Mouse (Mus musculus) intestine, embryonic 15.5 days (tissue): Measurements from ENCODE around the gene Cmtm1. TPM values are rescaled to one million over a fixed set of nuclear protein-coding genes. Genes with fewer than 3 reads are reported as not detected.
"Not testable (repeated sequence)": the region's sequence is repeated elsewhere in the genome, so short reads cannot be mapped to it uniquely, and the experiment has no call there.

Source experiments
- ATAC-seq: fragments of 200-750 bp; cut with Nextera tagmentation; 2 replicates; pipeline ENCODE4 v1.8.0; 2017; ENCODE audit warnings: moderate TSS enrichment, moderate library complexity
- H3K27ac ChIP-seq: fragments of 300-500 bp; sonication (generic); 2 replicates; pipeline ENCODE4 v1.5.1; 2015; ENCODE audit warnings: mild to moderate bottlenecking, inconsistent platforms
- H3K27me3 ChIP-seq: fragments of 300-500 bp; sonication (generic); replicated peaks from 2 replicates; pipeline ENCODE4 v1.6.1; 2015; ENCODE audit warnings: inconsistent platforms
- H3K36me3 ChIP-seq: fragments of 300-500 bp; sonication (generic); 2 replicates; pipeline ENCODE4 v1.6.1; 2015; ENCODE audit warnings: inconsistent platforms
- H3K4me1 ChIP-seq: fragments of 300-500 bp; sonication (generic); replicated peaks from 2 replicates; pipeline ENCODE4 v1.6.1; 2015; ENCODE audit warnings: inconsistent platforms
- H3K4me2 ChIP-seq: fragments of 300-500 bp; sonication (generic); replicated peaks from 2 replicates; pipeline ENCODE4 v1.6.1; 2015; ENCODE audit warnings: mild to moderate bottlenecking, inconsistent platforms
- H3K4me3 ChIP-seq: fragments of 300-500 bp; sonication (generic); replicated peaks from 2 replicates; pipeline ENCODE4 v1.5.1; 2015; ENCODE audit warnings: inconsistent platforms
- H3K9ac ChIP-seq: fragments of 300-500 bp; sonication (generic); 2 replicates; pipeline ENCODE4 v1.6.1; 2015; ENCODE audit warnings: inconsistent platforms
- H3K9me3 ChIP-seq: fragments of 300-500 bp; sonication (generic); 2 replicates; pipeline ENCODE4 v1.6.1; 2016; ENCODE audit warnings: inconsistent platforms
- WGBS: fragments of 180-500 bp; shearing (Covaris S2); methylation state at CpG from one replicate; pipeline ENCODE4 v1.1.7; 2015; 5-methylcytosine and 5-hydroxymethylcytosine counted together
- polyA plus RNA-seq: library from polyadenylated mRNA; unstranded; fragments of >200 nt; fragmentation: Nextera tagmentation; extraction: Ambion mirVana; gene quantifications from 2 replicates; pipeline ENCODE4 v1.2.1, GENCODE M21; 2015

Gene Cmtm1
- polyA plus RNA-seq, 1 experiment from 2014 or later, result not detected

- ATAC-seq, result peak; percentile 81
- H3K4me3 ChIP-seq, result peak overlapping the region; percentile 76
- no peaks in the 10 kb centered on the region for H3K9me3 ChIP-seq
- H3K36me3 ChIP-seq, result 0 out of 2 replicates have a peak, but pooled peaks cover 2% of the 10 kb centered on the region
- under 1% methylated on average over 47 of the region's 54 CpGs for WGBS
- peak overlapping the region; percentile 89 for H3K9ac ChIP-seq
- no peaks in the 10 kb centered on the region for H3K27me3 ChIP-seq
- H3K27ac ChIP-seq, result peak overlapping the region; percentile 91
- peak overlapping the region; percentile 66 for H3K4me2 ChIP-seq
- peaks cover 19% of the 10 kb centered on the region for H3K4me1 ChIP-seq
Observed at GRCm38 (mm10) chr8:104340233-104341105, 30.5 kb upstream of the Cmtm1 start.

- peak overlapping the region; percentile 66 for H3K4me2 ChIP-seq
- no peaks in the 10 kb centered on the region for H3K27me3 ChIP-seq
- peak overlapping the region; percentile 89 for H3K9ac ChIP-seq
- H3K9me3 ChIP-seq, result no peaks in the 10 kb centered on the region
- no peaks in the 10 kb centered on the region for H3K36me3 ChIP-seq
- ATAC-seq, result no peak
- H3K4me3 ChIP-seq, result peak overlapping the region; percentile 76
- H3K27ac ChIP-seq, result peak overlapping the region; percentile 91
- peaks cover 19% of the 10 kb centered on the region for H3K4me1 ChIP-seq
- WGBS, result 2% methylated on average over 6 of the region's 6 CpGs
Observed at GRCm38 (mm10) chr8:104339983-104340232, 30.0 kb upstream of the Cmtm1 start.

GRCm38 (mm10) chr8:104339229-104339982 lies 29.5 kb upstream of the Cmtm1 start, which contains the start of gene Cmtm3:
Gene Cmtm3 (plus strand): TSS chr8:104339410.
- no peaks in the 10 kb centered on the region for H3K36me3 ChIP-seq
- H3K9ac ChIP-seq, result peak within 1 kb of the TSS; percentile 89
- H3K4me3 ChIP-seq, result peak within 1 kb of the TSS; percentile 76
- peak within 1 kb of the TSS; percentile 91 for H3K27ac ChIP-seq
- no peaks in the 10 kb centered on the region for H3K9me3 ChIP-seq
- H3K27me3 ChIP-seq, result no peaks in the 10 kb centered on the region
- H3K4me2 ChIP-seq, result peak within 1 kb of the TSS; percentile 66
- WGBS, result 17% methylated on average over 18 of the region's 18 CpGs
- ATAC-seq, result no peak
- peaks cover 19% of the 10 kb centered on the region for H3K4me1 ChIP-seq

GRCm38 (mm10) chr8:104337890-104338289 lies 27.9 kb upstream of the Cmtm1 start:
- no peak for ATAC-seq
- H3K9ac ChIP-seq, result no peak overlapping the region
- no peaks in the 10 kb centered on the region for H3K9me3 ChIP-seq
- H3K27me3 ChIP-seq, result no peaks in the 10 kb centered on the region
- peaks cover 11% of the 10 kb centered on the region for H3K4me1 ChIP-seq
- WGBS, result 63% methylated on average over 3 of the region's 3 CpGs
- H3K36me3 ChIP-seq, result no peaks in the 10 kb centered on the region
- H3K4me2 ChIP-seq, result no peak overlapping the region
- no peak overlapping the region for H3K27ac ChIP-seq
- no peak overlapping the region for H3K4me3 ChIP-seq

GRCm38 (mm10) chr8:104336806-104337205 lies 26.9 kb upstream of the Cmtm1 start:
- Histone ChIP-seq H3K9ac (no peak overlapping the region), H3K4me2 (no peak overlapping the region), H3K27ac (no peak overlapping the region), H3K36me3 (no peaks in the 10 kb centered on the region), H3K4me1 (peaks cover 9% of the 10 kb centered on the region), H3K27me3 (no peaks in the 10 kb centered on the region), H3K9me3 (no peaks in the 10 kb centered on the region), H3K4me3 (no peak overlapping the region)
- no peak for ATAC-seq
- 84% methylated on average over 1 of the region's 1 CpGs for WGBS

GRCm38 (mm10) chr8:104334196-104334595 lies 24.3 kb upstream of the Cmtm1 start:
- WGBS, result 74% methylated on average over 1 of the region's 1 CpGs
- H3K36me3 ChIP-seq, result no peaks in the 10 kb centered on the region
- H3K27ac ChIP-seq, result no peak overlapping the region
- no peaks in the 10 kb centered on the region for H3K9me3 ChIP-seq
- no peaks in the 10 kb centered on the region for H3K27me3 ChIP-seq
- ATAC-seq, result no peak
- no peak overlapping the region for H3K4me3 ChIP-seq
- no peak overlapping the region for H3K4me2 ChIP-seq
- peaks cover under 1% of the 10 kb centered on the region; the same call in 1 of the 2 replicates for H3K4me1 ChIP-seq
- H3K9ac ChIP-seq, result no peak overlapping the region

- WGBS, result 62% methylated on average over 5 of the region's 5 CpGs
- Histone ChIP-seq H3K9ac (no peak overlapping the region), H3K4me1 (no peaks in the 10 kb centered on the region), H3K9me3 (no peaks in the 10 kb centered on the region), H3K36me3 (no peaks in the 10 kb centered on the region), H3K27me3 (no peaks in the 10 kb centered on the region), H3K4me3 (no peak overlapping the region), H3K4me2 (no peak overlapping the region), H3K27ac (no peak overlapping the region)
- ATAC-seq, result no peak
Observed at GRCm38 (mm10) chr8:104333786-104334185, 23.8 kb upstream of the Cmtm1 start.

GRCm38 (mm10) chr8:104332665-104333631 lies 23.0 kb upstream of the Cmtm1 start:
- no peak for ATAC-seq
- 81% methylated on average over 5 of the region's 5 CpGs for WGBS
- no peak overlapping the region for H3K4me2 ChIP-seq
- H3K9me3 ChIP-seq, result no peaks in the 10 kb centered on the region
- no peak overlapping the region for H3K4me3 ChIP-seq
- no peak overlapping the region for H3K27ac ChIP-seq
- H3K27me3 ChIP-seq, result no peaks in the 10 kb centered on the region
- no peaks in the 10 kb centered on the region for H3K36me3 ChIP-seq
- no peak overlapping the region for H3K9ac ChIP-seq
- no peaks in the 10 kb centered on the region for H3K4me1 ChIP-seq

- not testable (repeated sequence) for H3K27me3 ChIP-seq, ATAC-seq, H3K36me3 ChIP-seq, H3K4me1 ChIP-seq, H3K9ac ChIP-seq, H3K27ac ChIP-seq, H3K4me2 ChIP-seq, H3K9me3 ChIP-seq, H3K4me3 ChIP-seq
- 90% methylated on average over 12 of the region's 12 CpGs for WGBS
Observed at GRCm38 (mm10) chr8:104321930-104322329, 12.0 kb upstream of the Cmtm1 start, which contains the start of gene Cmtm2b. Gene Cmtm2b (plus strand): TSS chr8:104322230.

- not testable (repeated sequence) for H3K9ac ChIP-seq, ATAC-seq, H3K4me3 ChIP-seq, H3K27ac ChIP-seq, H3K4me2 ChIP-seq, H3K4me1 ChIP-seq, H3K27me3 ChIP-seq, H3K9me3 ChIP-seq, H3K36me3 ChIP-seq
- 73% methylated on average over 11 of the region's 11 CpGs for WGBS
Observed at GRCm38 (mm10) chr8:104321267-104321666, 11.3 kb upstream of the Cmtm1 start, which contains the start of gene Gm11020. Gene Gm11020 (plus strand): TSS chr8:104321567.

GRCm38 (mm10) chr8:104313311-104313710 lies 3.4 kb upstream of the Cmtm1 start:
- 61% methylated on average over 4 of the region's 4 CpGs for WGBS
- no peak overlapping the region for H3K4me2 ChIP-seq
- no peaks in the 10 kb centered on the region for H3K27me3 ChIP-seq
- no peaks in the 10 kb centered on the region for H3K9me3 ChIP-seq
- ATAC-seq, result no peak
- no peak overlapping the region for H3K9ac ChIP-seq
- no peak overlapping the region for H3K4me3 ChIP-seq
- H3K36me3 ChIP-seq, result no peaks in the 10 kb centered on the region
- H3K4me1 ChIP-seq, result no peaks in the 10 kb centered on the region
- no peak overlapping the region for H3K27ac ChIP-seq

GRCm38 (mm10) chr8:104312023-104312422 lies 2.1 kb upstream of the Cmtm1 start:
- 82% methylated on average over 3 of the region's 3 CpGs for WGBS
- H3K9ac ChIP-seq, H3K4me2 ChIP-seq, ATAC-seq, H3K4me1 ChIP-seq, H3K27me3 ChIP-seq, H3K27ac ChIP-seq, H3K9me3 ChIP-seq, H3K36me3 ChIP-seq, H3K4me3 ChIP-seq: not testable (repeated sequence)
